Mouse (Mus musculus) MEL (cell line): ENCODE results near the gene Vpreb3. TPM values are rescaled to one million over a fixed set of nuclear protein-coding genes. Genes with fewer than 3 reads are reported as not detected.

Experiments used
- DNase-seq: peaks from one replicate; pipeline ENCODE4 v3.0.0; 2011; ENCODE audit warnings: low read depth, low spot score
- H3K27ac ChIP-seq: 2 replicates; pipeline ENCODE4 v1.5.1; 2012; ENCODE audit warnings: low read depth, mild to moderate bottlenecking, control low read depth, low read length, moderate library complexity; ENCODE audit not compliant: control insufficient read depth
- H3K27me3 ChIP-seq, 2 experiments: fragments of 150-350 bp in 1 of 2; sonication (generic) in 1 of 2; 2 replicates each; pipeline ENCODE4 v1.6.1; 2012; ENCODE audit warnings: low read length in 2 of 2, mild to moderate bottlenecking in 2 of 2, improper control_type of control experiment in 1 of 2, moderate library complexity in 1 of 2; ENCODE audit not compliant: insufficient read depth in 2 of 2, control insufficient read depth in 1 of 2
- H3K36me3 ChIP-seq, 2 experiments: 2 replicates each; pipeline ENCODE4 v1.6.1; 2012 to 2014; ENCODE audit warnings: low read length in 2 of 2, improper control_type of control experiment in 1 of 2, inconsistent platforms in 1 of 2, mild to moderate bottlenecking in 1 of 2; ENCODE audit not compliant: insufficient read depth in 2 of 2, control insufficient read depth in 1 of 2
- H3K4me1 ChIP-seq, 2 experiments: fragments of 150-350 bp in 1 of 2; sonication (generic) in 1 of 2; 2 replicates each; pipeline ENCODE4 v1.6.1; 2012; ENCODE audit warnings: low read length in 2 of 2, improper control_type of control experiment in 1 of 2, mild to moderate bottlenecking in 1 of 2; ENCODE audit not compliant: insufficient read depth in 2 of 2, control insufficient read depth in 1 of 2
- H3K4me3 ChIP-seq, 2 experiments: fragments of 150-350 bp in 1 of 2; sonication (generic) in 1 of 2; 2 replicates each; pipeline ENCODE4 v1.5.1; 2012; ENCODE audit warnings: low read depth in 2 of 2, low read length in 2 of 2, mild to moderate bottlenecking in 2 of 2, moderate library complexity in 2 of 2, control low read depth in 1 of 2, improper control_type of control experiment in 1 of 2; ENCODE audit not compliant: control insufficient read depth in 1 of 2, insufficient read depth in 1 of 2
- H3K79me2 ChIP-seq: 2 replicates; pipeline ENCODE4 v1.6.1; 2012; ENCODE audit warnings: mild to moderate bottlenecking, low read length, moderate library complexity; ENCODE audit not compliant: control insufficient read depth, poor library complexity, insufficient read depth
- H3K9ac ChIP-seq: 2 replicates; pipeline ENCODE4 v1.6.1; 2012; ENCODE audit warnings: low read depth, mild to moderate bottlenecking, control low read depth, low read length, moderate library complexity; ENCODE audit not compliant: control insufficient read depth, poor library complexity, severe bottlenecking
- H3K9me3 ChIP-seq: fragments of 150-350 bp; sonication (generic); replicated peaks from 2 replicates; pipeline ENCODE4 v1.6.1; 2012; ENCODE audit warnings: mild to moderate bottlenecking, low read length, improper control_type of control experiment, moderate library complexity; ENCODE audit not compliant: insufficient read depth
- CHD1 ChIP-seq: IDR thresholded peaks from 2 replicates; pipeline ENCODE4 v1.6.1; 2012; ENCODE audit warnings: low read depth, mild to moderate bottlenecking, inconsistent platforms, low read length, improper control_type of control experiment
- CHD2 ChIP-seq: IDR thresholded peaks from 2 replicates; pipeline ENCODE4 v1.6.1; 2011; ENCODE audit warnings: low read length, improper control_type of control experiment
- ELF1 ChIP-seq: IDR thresholded peaks from 2 replicates; pipeline ENCODE4 v1.6.1; 2014; ENCODE audit warnings: low read depth, mild to moderate bottlenecking, inconsistent platforms, low read length, improper control_type of control experiment, moderate library complexity
- EP300 ChIP-seq, 2 experiments: IDR thresholded peaks; 2 replicates each; pipeline ENCODE4 v1.6.1; 2011; ENCODE audit warnings: improper control_type of control experiment in 2 of 2, low read length in 2 of 2, low read depth in 1 of 2, mild to moderate bottlenecking in 1 of 2
- GABPA ChIP-seq: IDR thresholded peaks from 2 replicates; pipeline ENCODE4 v1.6.1; 2012; ENCODE audit warnings: low read depth, mild to moderate bottlenecking, inconsistent platforms, low read length, improper control_type of control experiment, moderate library complexity
- GATA1 ChIP-seq: IDR thresholded peaks from 2 replicates; pipeline ENCODE4 v1.6.1; 2011; ENCODE audit warnings: low read depth, low read length, improper control_type of control experiment
- HCFC1 ChIP-seq: IDR thresholded peaks from 2 replicates; pipeline ENCODE4 v1.6.1; 2012; ENCODE audit warnings: low read depth, mild to moderate bottlenecking, inconsistent platforms, low read length, improper control_type of control experiment, moderate library complexity
- KAT2A ChIP-seq: conservative IDR thresholded peaks from 2 replicates; pipeline ENCODE4 v1.6.1; 2012; ENCODE audit warnings: low read depth, low read length, improper control_type of control experiment, inconsistent platforms
- MAFK ChIP-seq: IDR thresholded peaks from 2 replicates; pipeline ENCODE4 v1.6.1; 2011; ENCODE audit warnings: low read depth, mild to moderate bottlenecking, low read length, improper control_type of control experiment, borderline replicate concordance
- MAX ChIP-seq: IDR thresholded peaks from 2 replicates; pipeline ENCODE4 v1.6.1; 2011; ENCODE audit warnings: low read length, improper control_type of control experiment
- MEF2A ChIP-seq: IDR thresholded peaks from 2 replicates; pipeline ENCODE4 v1.6.1; 2014; ENCODE audit warnings: low read depth, mild to moderate bottlenecking, inconsistent platforms, low read length, improper control_type of control experiment; ENCODE audit not compliant: poor library complexity, insufficient replicate concordance, severe bottlenecking; ENCODE audit errors: extremely low read depth
- MYB ChIP-seq: IDR thresholded peaks from 2 replicates; pipeline ENCODE4 v1.6.1; 2011; ENCODE audit warnings: mild to moderate bottlenecking, low read depth, low read length, improper control_type of control experiment
- MYC ChIP-seq: IDR thresholded peaks from 2 replicates; pipeline ENCODE4 v1.6.1; 2011; ENCODE audit warnings: low read depth, mild to moderate bottlenecking, low read length, improper control_type of control experiment, moderate library complexity
- NRF1 ChIP-seq: IDR thresholded peaks from 2 replicates; pipeline ENCODE4 v1.6.1; 2014; ENCODE audit warnings: low read depth, mild to moderate bottlenecking, inconsistent platforms, low read length, improper control_type of control experiment, moderate library complexity; ENCODE audit not compliant: poor library complexity, insufficient read depth, severe bottlenecking
- POLR2A ChIP-seq, 2 experiments: IDR thresholded peaks; 2 replicates each; pipeline ENCODE4 v1.6.1; 2011 to 2012; ENCODE audit warnings: low read length in 2 of 2, mild to moderate bottlenecking in 2 of 2, control low read depth in 1 of 2, improper control_type of control experiment in 1 of 2, low read depth in 1 of 2, moderate library complexity in 1 of 2; ENCODE audit not compliant: control insufficient read depth in 1 of 2, insufficient read depth in 1 of 2, poor library complexity in 1 of 2
- POLR2AphosphoS5 ChIP-seq: IDR thresholded peaks from 2 replicates; pipeline ENCODE4 v1.6.1; 2012; ENCODE audit warnings: low read depth, borderline replicate concordance, mild to moderate bottlenecking, inconsistent platforms, low read length, moderate library complexity, mixed read lengths
- RAD21 ChIP-seq: IDR thresholded peaks from 2 replicates; pipeline ENCODE4 v1.6.1; 2011; ENCODE audit warnings: mild to moderate bottlenecking, low read depth, low read length, improper control_type of control experiment
- SIN3A ChIP-seq: IDR thresholded peaks from 2 replicates; pipeline ENCODE4 v1.6.1; 2012; ENCODE audit warnings: low read length, improper control_type of control experiment, inconsistent platforms
- TAL1 ChIP-seq: IDR thresholded peaks from 2 replicates; pipeline ENCODE4 v1.6.1; 2012; ENCODE audit warnings: mild to moderate bottlenecking, inconsistent platforms, low read length, moderate library complexity, mixed read lengths
- TBP ChIP-seq: IDR thresholded peaks from 2 replicates; pipeline ENCODE4 v1.8.0; 2011; ENCODE audit warnings: low read depth, low read length, improper control_type of control experiment
- TCF12 ChIP-seq: IDR thresholded peaks from 2 replicates; pipeline ENCODE4 v1.6.1; 2014; ENCODE audit warnings: low read depth, mild to moderate bottlenecking, inconsistent platforms, low read length, improper control_type of control experiment, moderate library complexity
- USF2 ChIP-seq, 2 experiments: IDR thresholded peaks; 2 replicates each; pipeline ENCODE4 v1.6.1; 2011 to 2012; ENCODE audit warnings: improper control_type of control experiment in 2 of 2, low read length in 2 of 2, borderline replicate concordance in 1 of 2, inconsistent platforms in 1 of 2, low read depth in 1 of 2, mild to moderate bottlenecking in 1 of 2; ENCODE audit not compliant: insufficient read depth in 1 of 2
- ZC3H11A ChIP-seq: IDR thresholded peaks from 2 replicates; pipeline ENCODE4 v1.6.1; 2012; ENCODE audit warnings: low read depth, mild to moderate bottlenecking, inconsistent platforms, low read length, improper control_type of control experiment
- ZMIZ1 ChIP-seq: IDR thresholded peaks from 2 replicates; pipeline ENCODE4 v1.6.1; 2012; ENCODE audit warnings: low read depth, mild to moderate bottlenecking, inconsistent platforms, low read length, improper control_type of control experiment, moderate library complexity
- polyA plus RNA-seq, 2 experiments: library from polyadenylated mRNA; stranded (reverse) in 1 of 2; unstranded in 1 of 2; fragments of >175 nt in 1 of 2; fragments of >200 nt in 1 of 2; gene quantifications; 2 replicates each; pipeline versions ENCODE4 v1.2.1 to v1.2.4; 2012; ENCODE audit warnings: low replicate concordance in 2 of 2, low read depth in 1 of 2; ENCODE audit not compliant: insufficient read length in 2 of 2, insufficient read depth in 1 of 2, missing spikeins in 1 of 2
- total RNA-seq: library from RNA; depleted of rRNA; stranded (reverse); fragments of 300-350 nt; gene quantifications from 2 replicates; pipeline ENCODE4 v1.2.3, GENCODE M21; 2012

The Vpreb3 gene
- total and polyA plus RNA-seq, 3 experiments = 0.27 to 0.88 TPM; not detected in 1

- Histone ChIP-seq H3K4me3 (no peak overlapping the region), H3K27ac (no peak overlapping the region), H3K9ac (no peak overlapping the region), H3K36me3 (peaks cover 0 to 2% of the 10 kb centered on the region in 2 experiments; a peak in 2 of 4 replicates), H3K79me2 (no peaks in the 10 kb centered on the region)
- TF ChIP-seq MYC (no peak), TBP (no peak), CHD2 (no peak), POLR2A (IDR thresholded peaks at IDR 0.05; ENCODE audit: control insufficient read depth in 1 of 2, insufficient read depth in 1 of 2, low read depth in 1 of 2, low read length in 2 of 2, poor library complexity in 1 of 2) (no peak), KAT2A (no peak), MAX (no peak), TAL1 (no peak), MAFK (no peak)
- TF ChIP-seq, all 39 proteins: peak for 0
- Histone ChIP-seq H3K27me3 (no peaks in the 10 kb centered on the region), H3K9me3 (no peaks in the 10 kb centered on the region), H3K4me1 (no peaks in the 10 kb centered on the region)
- DNase-seq = no peak
These were observed 48.3 kb upstream of the Vpreb3 start for GRCm38 (mm10) chr10:75894601-75895000.

GRCm38 (mm10) chr10:75895730-75896129 is 47.1 kb upstream of the Vpreb3 start:
- H3K27ac ChIP-seq = no peak overlapping the region
- H3K9me3 ChIP-seq = no peaks in the 10 kb centered on the region
- no peak for DNase-seq
- H3K9ac ChIP-seq = no peak overlapping the region
- H3K79me2 ChIP-seq = no peaks in the 10 kb centered on the region
- TF ChIP-seq USF2 (IDR thresholded peaks at IDR 0.05; ENCODE audit: borderline replicate concordance in 1 of 2, insufficient read depth in 1 of 2, low read depth in 1 of 2, low read length in 2 of 2) (no peak), GABPA (no peak), RAD21 (no peak), EP300 (IDR thresholded peaks at IDR 0.05; ENCODE audit: low read depth in 1 of 2, low read length in 2 of 2) (no peak), ZC3H11A (no peak), TCF12 (no peak), GATA1 (no peak), CHD2 (no peak), ZMIZ1 (no peak), SIN3A (no peak), NRF1 (no peak), CHD1 (no peak), MYB (no peak), HCFC1 (no peak), ELF1 (no peak), MYC (no peak), POLR2AphosphoS5 (no peak), MEF2A (no peak)
- H3K4me3 ChIP-seq = no peak overlapping the region
- H3K27me3 ChIP-seq = no peaks in the 10 kb centered on the region
- peaks cover 0 to 2% of the 10 kb centered on the region in 2 experiments; a peak in 2 of 4 replicates for H3K36me3 ChIP-seq
- no peaks in the 10 kb centered on the region for H3K4me1 ChIP-seq
